In genomic region chr6:71012823-71013461, GRCm38 (mm10) we compare ENCODE assay signal across 7 mouse cellular contexts. TPM values are rescaled to one million over a fixed set of nuclear protein-coding genes. Genes with fewer than 3 reads are reported as not detected.
DNase-seq lines count a peak whose midpoint lies in the region; ATAC-seq and TF ChIP-seq lines count a peak whose summit lies in the region.

No protein-coding gene starts in this region.

- H3K27ac ChIP-seq in heart, embryonic 10.5 days: no peak overlapping the region
- no peak overlapping the region for H3K27ac ChIP-seq in kidney, embryonic 15.5 days
- no peak overlapping the region for H3K27ac ChIP-seq in limb, embryonic 14.5 days (replicated peaks; ENCODE audit: low read depth, low read length)
- peak overlapping the region; percentile 68 for H3K27ac ChIP-seq in midbrain, embryonic 14.5 days (replicated peaks; ENCODE audit: low read depth, low read length)
- no peak overlapping the region for H3K27ac ChIP-seq in stomach, embryonic 16.5 days (ENCODE audit: low read length)

- no peaks in the 10 kb centered on the region for H3K9me3 ChIP-seq in heart, embryonic 10.5 days
- no peaks in the 10 kb centered on the region for H3K9me3 ChIP-seq in kidney, embryonic 15.5 days (replicated peaks)
- no peaks in the 10 kb centered on the region for H3K9me3 ChIP-seq in limb, embryonic 14.5 days (ENCODE audit: control insufficient read depth, low read length)
- no peaks in the 10 kb centered on the region for H3K9me3 ChIP-seq in midbrain, embryonic 14.5 days (ENCODE audit: control insufficient read depth, low read length)
- no peaks in the 10 kb centered on the region for H3K9me3 ChIP-seq in stomach, embryonic 16.5 days (replicated peaks; ENCODE audit: control insufficient read depth, low read length)

- peaks cover 12% of the 10 kb centered on the region for H3K4me1 ChIP-seq in heart, embryonic 10.5 days
- peaks cover 13% of the 10 kb centered on the region for H3K4me1 ChIP-seq in kidney, embryonic 15.5 days
- H3K4me1 ChIP-seq in limb, embryonic 14.5 days (ENCODE audit: control insufficient read depth, insufficient read depth, low read length): 0 out of 2 replicates have a peak, but pooled peaks cover 3% of the 10 kb centered on the region
- H3K4me1 ChIP-seq in midbrain, embryonic 14.5 days (ENCODE audit: control insufficient read depth, insufficient read depth, low read length): no peaks in the 10 kb centered on the region; the same call in 1 of the 2 replicates
- H3K4me1 ChIP-seq in stomach, embryonic 16.5 days (ENCODE audit: control insufficient read depth, insufficient read depth, low read length): peaks cover 5% of the 10 kb centered on the region

- peak overlapping the region; percentile 56 for H3K9ac ChIP-seq in kidney, embryonic 15.5 days
- peak overlapping the region; percentile 50 for H3K9ac ChIP-seq in limb, embryonic 14.5 days (ENCODE audit: low read depth, low read length, severe bottlenecking)
- H3K9ac ChIP-seq in midbrain, embryonic 14.5 days (replicated peaks; ENCODE audit: low read length): peak overlapping the region; percentile 64
- H3K9ac ChIP-seq in stomach, embryonic 16.5 days (ENCODE audit: low read length): peak overlapping the region; percentile 67

- H3K4me2 ChIP-seq in kidney, embryonic 15.5 days: peak overlapping the region; percentile 99
- peak overlapping the region; percentile 95 for H3K4me2 ChIP-seq in limb, embryonic 14.5 days (replicated peaks; ENCODE audit: low read depth, low read length, severe bottlenecking)
- peak overlapping the region; percentile 97 for H3K4me2 ChIP-seq in midbrain, embryonic 14.5 days (ENCODE audit: low read length)
- H3K4me2 ChIP-seq in stomach, embryonic 16.5 days (ENCODE audit: low read depth, low read length): peak overlapping the region; percentile 96

- peaks cover 31% of the 10 kb centered on the region for H3K27me3 ChIP-seq in heart, embryonic 10.5 days (ENCODE audit: insufficient read depth, poor library complexity, severe bottlenecking)
- peaks cover 12% of the 10 kb centered on the region for H3K27me3 ChIP-seq in kidney, embryonic 15.5 days
- no peaks in the 10 kb centered on the region for H3K27me3 ChIP-seq in limb, embryonic 14.5 days (ENCODE audit: control insufficient read depth, insufficient read depth, low read length)
- H3K27me3 ChIP-seq in midbrain, embryonic 14.5 days (ENCODE audit: control insufficient read depth, insufficient read depth, low read length): no peaks in the 10 kb centered on the region
- no peaks in the 10 kb centered on the region; the same call in 1 of the 2 replicates for H3K27me3 ChIP-seq in stomach, embryonic 16.5 days (ENCODE audit: control insufficient read depth, insufficient read depth, low read length)

- peak; percentile 95 for ATAC-seq in common myeloid progenitor, adult 5-6 weeks (replicated peaks; ENCODE audit: low read depth, poor library complexity, severe bottlenecking)
- peak; percentile 93 for ATAC-seq in kidney, embryonic 15.5 days (replicated peaks; ENCODE audit: low FRiP score)
- ATAC-seq in limb, embryonic 14.5 days (ENCODE audit: low FRiP score, low read depth): peak; percentile 93
- ATAC-seq in midbrain, embryonic 14.5 days (ENCODE audit: low FRiP score, low TSS enrichment): peak; percentile 92
- ATAC-seq in stomach, embryonic 16.5 days (ENCODE audit: insufficient read depth, low FRiP score): peak; percentile 77

- peak overlapping the region; percentile 63 for H3K4me3 ChIP-seq in heart, embryonic 10.5 days
- peak overlapping the region; percentile 54 for H3K4me3 ChIP-seq in kidney, embryonic 15.5 days (replicated peaks)
- H3K4me3 ChIP-seq in limb, embryonic 14.5 days (replicated peaks; ENCODE audit: low read length): peak overlapping the region; percentile 46
- H3K4me3 ChIP-seq in midbrain, embryonic 14.5 days (replicated peaks; ENCODE audit: low read depth, low read length): peak overlapping the region; percentile 55
- peak overlapping the region; percentile 56 for H3K4me3 ChIP-seq in stomach, embryonic 16.5 days (replicated peaks; ENCODE audit: low read length)

- peak; percentile 32 for DNase-seq in adrenal gland, postnatal 14 days
- DNase-seq in heart, embryonic 10.5 days (ENCODE audit: low spot score): peak; percentile 80
- DNase-seq in limb, embryonic 14.5 days (ENCODE audit: low spot score): peak; percentile 72
- DNase-seq in midbrain, embryonic 14.5 days: peak; percentile 92

- under 1% methylated on average over 38 of the region's 38 CpGs for WGBS in heart, embryonic 10.5 days
- under 1% methylated on average over 38 of the region's 38 CpGs for WGBS in kidney, embryonic 15.5 days
- WGBS in limb, embryonic 14.5 days: 0% methylated on average over 37 of the region's 38 CpGs
- under 1% methylated on average over 38 of the region's 38 CpGs for WGBS in midbrain, embryonic 14.5 days
- WGBS in stomach, embryonic 16.5 days: under 1% methylated on average over 38 of the region's 38 CpGs

- H3K36me3 ChIP-seq in heart, embryonic 10.5 days: no peaks in the 10 kb centered on the region
- no peaks in the 10 kb centered on the region for H3K36me3 ChIP-seq in kidney, embryonic 15.5 days
- H3K36me3 ChIP-seq in limb, embryonic 14.5 days (ENCODE audit: control insufficient read depth, insufficient read depth, low read length): no peaks in the 10 kb centered on the region
- H3K36me3 ChIP-seq in midbrain, embryonic 14.5 days (ENCODE audit: control insufficient read depth, insufficient read depth, low read length): no peaks in the 10 kb centered on the region
- no peaks in the 10 kb centered on the region for H3K36me3 ChIP-seq in stomach, embryonic 16.5 days (ENCODE audit: control insufficient read depth, insufficient read depth, low read length)

- no peak for TF ChIP-seq POLR2A in limb, embryonic 14.5 days (IDR thresholded peaks at IDR 0.05; ENCODE audit: borderline replicate concordance, extremely low read depth, insufficient read depth, insufficient read length)

RNA-seq across cellular contexts. Expression of gene Foxi3, which starts 56.6 kb away (rescaled TPM):
- not detected in 2 replicates for total RNA-seq in adrenal gland, postnatal 14 days (2021)
- not detected in 2 replicates for total RNA-seq in common myeloid progenitor, adult 5-6 weeks (2017)
- polyA plus RNA-seq in heart, embryonic 10.5 days (2016; fragmentation: Nextera tagmentation; extraction: Ambion mirVana): not detected in 2 replicates
- not detected in 2 replicates for polyA plus RNA-seq in kidney, embryonic 15.5 days (2015; fragmentation: Nextera tagmentation; extraction: Ambion mirVana)
- 1.6 and 1.8 TPM in 2 replicates for polyA plus RNA-seq in limb, embryonic 14.5 days (2012; rRNA removed)
- 0.39 and 0.77 TPM in 2 replicates for polyA plus RNA-seq in limb, embryonic 14.5 days (2014; fragmentation: Nextera tagmentation; extraction: Ambion mirVana)
- polyA plus RNA-seq in midbrain, embryonic 14.5 days (2014; fragmentation: Nextera tagmentation; extraction: Ambion mirVana): not detected in 2 replicates
- polyA plus RNA-seq in stomach, embryonic 16.5 days (2015; fragmentation: Nextera tagmentation; extraction: Ambion mirVana): not detected in 2 replicates

Comparison
In these comparisons a context has a peak if more than half of its experiments do, and no peak if none do; other contexts are left out.
1. DNase-seq: peak in every context shown above with its lines; median percentile 92 in midbrain, embryonic 14.5 days; 80 in heart, embryonic 10.5 days; 72 in limb, embryonic 14.5 days; 32 in adrenal gland, postnatal 14 days.